Mouse (Mus musculus) lung, postnatal 14 days (tissue): ENCODE data around the gene Azi2.

Experiments
- DNase-seq: peaks from one replicate; pipeline ENCODE4 v3.0.0; 2021

Gene Azi2

DNA sequence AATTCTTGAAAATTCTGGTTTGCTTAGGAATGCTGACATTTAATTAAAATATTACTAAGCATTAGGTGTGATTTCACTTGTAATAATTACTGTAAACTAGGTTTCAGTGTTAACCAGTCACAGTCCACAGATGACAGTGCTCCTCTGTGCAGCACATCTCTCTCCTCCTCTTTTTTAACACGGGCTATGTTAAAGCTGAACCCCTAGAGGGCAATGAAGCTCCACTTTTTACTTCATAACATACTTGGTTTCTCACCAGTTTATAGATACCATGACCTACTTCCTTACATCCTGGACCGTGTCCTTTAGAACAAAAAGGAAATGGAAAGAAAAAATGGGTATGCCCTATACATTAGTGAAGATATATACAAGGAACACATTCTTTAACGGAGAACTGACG lies 59.1 kb downstream of the Azi2 start:
- no peak for DNase-seq

DNA sequence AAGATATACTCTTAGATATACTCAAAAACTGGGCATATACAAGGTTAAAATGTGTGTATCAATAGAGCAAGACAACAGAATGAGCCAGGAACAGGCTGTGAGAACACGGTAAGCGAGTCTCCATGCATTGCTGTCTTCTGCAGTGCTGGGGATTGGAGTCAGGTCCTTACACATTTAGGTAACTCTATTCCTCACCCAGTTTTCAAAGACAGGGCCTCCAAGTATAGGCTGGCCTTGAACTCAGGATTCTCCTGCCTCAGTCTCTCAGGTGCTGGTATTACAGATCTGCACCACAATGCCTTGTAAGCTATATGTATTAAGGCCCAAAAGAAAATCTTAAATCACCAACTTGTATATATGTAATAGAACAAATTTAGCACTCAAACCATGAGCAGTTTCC lies 60.2 kb downstream of the Azi2 start:
- DNase-seq: no peak

DNA sequence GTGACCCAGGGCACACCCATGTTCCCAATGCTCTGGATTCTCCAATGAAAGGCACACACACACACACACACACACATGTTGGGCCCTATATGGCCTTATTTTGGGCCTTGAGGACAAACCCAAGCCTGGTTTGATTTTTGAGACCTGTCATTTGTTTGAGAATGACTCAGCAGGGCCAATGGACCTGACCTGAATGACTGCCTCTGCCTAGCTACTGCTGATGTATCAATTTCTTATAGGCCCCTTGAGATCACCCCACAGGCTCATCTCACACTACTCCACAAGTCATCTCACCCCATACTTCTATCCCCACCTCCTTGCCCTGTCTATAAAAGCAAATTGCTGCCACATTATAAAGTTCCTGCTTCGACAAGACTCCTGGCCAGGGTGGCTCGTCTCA lies 61.5 kb downstream of the Azi2 start:
- DNase-seq: no peak

DNA sequence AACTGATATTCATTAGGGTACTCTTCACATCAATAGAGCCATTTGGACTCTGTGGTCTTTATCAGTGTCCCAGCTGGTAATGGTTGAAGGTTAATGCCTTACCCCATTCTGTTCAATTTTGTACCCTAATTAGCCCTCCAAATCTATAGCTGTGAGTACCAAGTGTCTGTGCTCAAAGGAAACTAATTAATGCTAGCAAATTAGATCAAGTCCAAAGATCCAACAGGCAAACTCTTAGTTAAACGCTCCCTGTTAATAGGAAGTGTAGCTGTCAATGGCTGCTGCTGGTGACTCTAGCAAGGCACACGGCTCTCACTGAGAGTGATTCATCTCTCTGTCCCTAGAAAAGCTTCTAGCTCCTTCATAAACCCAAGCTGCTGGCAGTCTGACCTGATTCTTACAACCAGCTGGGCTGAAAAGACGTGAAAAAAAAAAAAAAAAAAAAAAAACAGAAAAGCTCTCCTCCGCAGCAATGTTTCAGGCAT lies 68.3 kb downstream of the Azi2 start:
- no peak for DNase-seq

DNA sequence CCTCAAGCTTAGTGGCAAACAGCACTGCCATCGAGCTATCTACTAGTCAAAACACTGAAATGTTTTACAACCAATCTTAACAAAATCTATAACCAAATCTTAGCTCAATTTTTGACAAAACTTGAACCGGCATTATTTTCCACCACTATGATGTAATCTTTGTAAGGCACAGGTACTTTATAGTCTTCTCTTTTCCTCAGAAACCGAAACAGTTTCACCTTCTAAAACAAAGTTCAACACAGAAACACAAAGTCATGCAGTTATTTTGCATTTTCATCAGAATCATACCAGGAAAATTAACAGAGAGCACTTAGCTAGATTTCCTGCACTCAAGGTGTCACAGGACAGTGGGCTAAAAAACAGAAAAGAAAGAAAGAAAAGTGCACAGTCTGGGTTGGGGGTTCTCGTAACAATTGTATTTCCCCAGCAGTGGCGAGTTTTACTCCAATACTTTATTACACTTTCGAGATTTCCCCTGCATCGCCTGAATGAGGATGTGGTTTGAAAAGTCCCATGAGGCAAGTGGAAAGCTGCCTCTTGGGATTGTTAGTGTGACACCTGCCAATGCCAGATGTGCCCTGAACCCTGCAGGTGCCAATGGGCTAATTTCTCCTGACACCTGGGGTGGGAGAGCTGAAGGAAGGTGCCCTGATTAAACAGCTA lies 69.5 kb downstream of the Azi2 start:
- DNase-seq: no peak

DNA sequence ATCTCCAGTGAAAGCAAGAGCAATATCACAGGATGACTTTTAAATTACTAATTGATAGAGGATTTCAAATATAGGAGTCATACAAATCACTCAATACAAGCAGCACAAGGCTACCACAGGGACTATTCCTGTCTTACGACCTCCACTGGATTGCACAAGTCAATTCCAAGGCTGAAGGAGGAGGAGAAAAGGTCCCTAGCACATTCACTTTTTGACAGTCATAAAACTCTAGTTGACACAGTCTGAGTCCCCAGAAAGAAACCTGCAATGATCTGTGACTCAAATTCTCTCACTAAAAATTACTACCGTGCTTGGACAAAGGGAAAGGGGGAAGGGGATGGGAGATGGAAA lies 70.0 kb downstream of the Azi2 start:
- DNase-seq: no peak
